Mouse (Mus musculus): ENCODE results near the gene Rad23a.

Gene Rad23a

GRCm38 (mm10) chr8:84787523-84788302 is 52.8 kb downstream of the Rad23a start:
- no peak for DNase-seq (ENCODE audit: inconsistent ontology term)

- no peak for DNase-seq (ENCODE audit: inconsistent ontology term)
Measured at GRCm38 (mm10) chr8:84786801-84787467, 53.5 kb downstream of the Rad23a start.

GRCm38 (mm10) chr8:84785756-84786677 is 54.4 kb downstream of the Rad23a start:
- DNase-seq (ENCODE audit: inconsistent ontology term) = peak; percentile 96

GRCm38 (mm10) chr8:84785506-84785755 is 55.0 kb downstream of the Rad23a start:
- no peak for DNase-seq (ENCODE audit: inconsistent ontology term)

GRCm38 (mm10) chr8:84784681-84785505 is 55.6 kb downstream of the Rad23a start:
- DNase-seq (ENCODE audit: inconsistent ontology term) = peak; percentile 73
